Mouse (Mus musculus): ENCODE measurements at regions not wholly inside any gene's neighbourhood (a gene's known extent, or its start where the extent isn't known, plus 50 kb on each side); places are given as distances from the start of the nearest gene placed in this dataset.
"Not testable (repeated sequence)": the region's sequence is repeated elsewhere in the genome, so short reads cannot be mapped to it uniquely, and the experiment has no call there.

DNA sequence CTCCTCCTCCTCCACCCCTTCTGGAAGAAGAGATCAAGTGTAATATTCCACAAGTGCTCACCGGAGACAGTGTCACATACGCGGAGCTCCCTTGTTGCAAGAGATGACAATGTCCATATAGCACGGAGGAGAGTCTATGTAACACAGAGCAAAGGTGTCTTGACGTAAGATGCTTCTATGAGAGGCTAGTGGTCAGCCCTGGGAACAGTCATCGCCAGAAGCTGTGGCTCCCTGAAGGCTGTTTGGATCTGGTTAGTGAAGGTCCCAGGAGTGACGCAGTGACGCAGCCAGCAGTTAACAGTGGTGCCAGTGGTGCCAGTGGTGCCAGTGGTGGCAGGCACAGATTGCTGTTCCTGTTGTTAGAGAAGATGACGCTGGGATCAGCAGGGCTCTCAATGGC, 66.9 kb downstream of the Twistnb start:
- DNase-seq (ENCODE audit: low spot score in 2 of 2): no peak

DNA sequence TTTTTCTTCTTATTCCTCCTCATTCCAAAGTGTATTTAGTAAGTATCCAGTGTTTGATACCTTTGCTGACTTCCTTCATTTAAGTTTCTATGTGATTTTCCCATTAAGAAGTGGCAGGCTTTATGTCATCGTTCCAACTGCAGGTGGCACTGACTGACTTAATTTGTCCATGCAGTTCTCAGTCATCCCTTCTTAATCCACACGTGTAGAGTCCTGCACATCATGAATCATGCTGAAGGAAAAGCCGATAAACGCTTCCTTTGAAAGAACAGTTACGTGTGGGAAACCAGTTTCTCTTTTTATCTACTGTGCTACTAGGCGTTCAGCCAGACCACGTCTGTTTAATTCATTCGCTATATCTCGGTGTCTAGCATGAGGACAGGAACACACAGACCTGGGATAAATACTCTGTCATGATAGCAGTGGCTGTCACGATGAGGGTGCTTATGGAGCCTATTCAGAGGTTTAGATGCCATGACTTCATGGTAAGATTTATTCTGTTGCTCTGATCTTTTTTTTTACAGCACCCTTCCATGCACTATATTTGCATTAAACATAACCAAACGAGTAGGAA, 68.0 kb downstream of the Twistnb start:
- DNase-seq (ENCODE audit: low spot score in 2 of 2): no peak

DNA sequence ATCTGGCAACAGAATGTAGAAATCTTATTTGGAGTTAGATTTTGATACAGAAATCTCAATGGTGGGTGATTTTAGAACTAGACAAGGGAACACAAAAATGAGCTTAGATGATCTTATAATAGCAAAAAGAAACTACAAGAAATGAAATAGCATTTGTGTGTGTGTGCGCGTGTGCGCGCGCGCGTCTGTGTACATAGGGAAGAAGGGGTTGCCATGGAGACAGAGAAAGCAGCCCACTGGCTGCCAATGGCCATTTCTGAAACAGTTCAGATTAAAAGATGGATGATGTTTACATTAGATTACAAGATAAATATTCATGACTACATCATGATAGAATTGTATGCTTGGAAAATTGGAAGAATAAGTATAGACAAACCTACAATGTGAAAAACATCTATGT, 112.1 kb downstream of the Twistnb start:
- no peak for DNase-seq (ENCODE audit: low spot score in 2 of 2)

DNA sequence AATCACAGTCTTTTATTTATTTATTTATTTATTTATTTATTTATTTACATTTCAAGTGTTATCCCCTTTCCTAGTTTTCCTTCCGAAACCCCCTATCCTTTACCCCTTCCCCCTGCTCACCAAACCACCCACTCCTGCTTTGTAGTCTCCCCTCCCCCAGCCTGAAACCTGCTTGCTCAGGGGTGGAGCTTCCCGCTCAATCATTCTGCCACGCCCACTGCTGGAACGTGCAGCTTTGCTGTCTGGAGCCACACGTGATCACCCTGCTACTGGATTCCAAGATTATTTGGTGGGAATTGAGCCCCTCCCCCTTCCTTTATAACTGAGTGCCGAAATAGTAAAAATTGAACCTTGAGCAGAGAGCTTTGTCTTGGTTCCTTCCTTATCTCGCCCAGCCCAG, 122.2 kb downstream of the Twistnb start:
- not testable (repeated sequence) for DNase-seq (ENCODE audit: low spot score in 2 of 2)

DNA sequence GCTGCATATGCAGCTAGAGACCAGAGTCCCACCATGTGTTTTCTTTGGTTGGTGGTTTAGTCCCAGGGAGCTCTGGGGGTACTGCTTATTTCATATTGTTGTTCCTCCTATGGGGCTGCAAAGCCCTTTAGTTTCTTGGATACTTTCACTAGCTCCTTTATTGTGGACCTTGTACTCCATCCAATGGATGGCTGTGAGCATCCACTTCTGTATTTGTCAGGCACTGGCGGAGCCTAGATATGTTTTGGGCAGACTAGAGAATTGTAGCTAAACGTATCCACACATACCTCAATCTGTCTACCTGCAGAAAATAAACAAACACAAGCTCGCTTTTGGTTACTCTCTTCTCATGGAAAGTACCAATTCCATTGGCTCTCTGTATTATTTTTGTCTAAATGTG, 122.8 kb downstream of the Twistnb start:
- no peak for DNase-seq (ENCODE audit: low spot score in 2 of 2)

DNA sequence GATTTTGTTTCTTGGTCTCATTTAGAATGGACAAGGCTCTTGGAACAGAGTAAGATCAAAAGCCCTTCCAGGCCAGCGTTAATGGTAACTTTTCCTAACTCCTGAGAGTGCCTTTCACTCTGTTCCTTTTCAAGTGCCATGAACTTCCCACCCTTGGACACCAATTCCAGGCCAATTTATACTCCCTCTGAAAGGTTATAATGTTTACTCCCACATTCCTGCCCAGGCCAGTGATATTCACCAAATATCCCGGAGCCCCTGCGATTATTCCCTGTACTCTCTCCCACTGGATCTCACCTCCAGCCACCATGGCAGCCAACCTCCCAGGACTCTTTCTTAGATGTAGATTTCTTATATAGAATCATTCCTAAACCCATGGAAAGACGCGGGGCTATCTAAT, 123.2 kb downstream of the Twistnb start:
- no peak for DNase-seq (ENCODE audit: low spot score in 2 of 2)

DNA sequence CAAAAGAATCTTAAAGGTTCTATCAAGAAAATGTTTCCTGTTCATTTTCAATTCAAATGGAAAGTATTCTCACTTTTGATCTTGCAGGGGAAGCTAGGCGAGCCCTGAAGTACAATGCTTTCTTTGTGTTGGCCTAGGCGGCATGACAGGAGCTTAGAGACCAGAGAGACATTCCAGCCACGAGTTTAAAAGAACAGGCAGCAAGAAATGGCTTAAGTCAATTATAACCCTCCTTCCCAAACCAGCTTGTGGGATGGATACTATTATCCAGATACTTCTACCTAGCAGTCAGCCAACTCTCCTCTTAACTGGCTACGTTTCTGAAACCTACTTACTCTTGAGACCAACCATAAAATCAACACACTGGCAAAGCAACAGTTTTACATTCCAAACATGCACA, 124.3 kb downstream of the Twistnb start:
- no peak for DNase-seq (ENCODE audit: low spot score in 2 of 2)

DNA sequence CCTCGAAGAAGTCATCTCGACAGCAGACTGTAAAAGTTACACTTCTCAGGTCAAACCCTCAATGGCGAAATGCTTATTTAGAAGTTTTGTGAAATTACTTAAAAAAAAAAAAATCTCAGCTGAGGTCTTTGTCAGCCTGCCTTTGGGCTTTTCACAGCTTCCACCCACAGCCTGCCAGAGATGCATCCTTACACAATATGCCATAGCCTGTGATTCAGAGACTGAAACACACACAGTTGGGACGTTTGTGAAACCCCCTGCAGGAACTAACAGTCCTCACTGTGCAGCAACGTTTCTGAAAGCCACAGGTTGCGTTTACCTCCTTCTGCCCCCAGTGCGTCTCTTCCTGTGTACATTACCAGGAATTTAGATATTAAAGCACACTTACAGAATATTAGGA, 131.7 kb downstream of the Twistnb start:
- DNase-seq (ENCODE audit: low spot score in 2 of 2): no peak

DNA sequence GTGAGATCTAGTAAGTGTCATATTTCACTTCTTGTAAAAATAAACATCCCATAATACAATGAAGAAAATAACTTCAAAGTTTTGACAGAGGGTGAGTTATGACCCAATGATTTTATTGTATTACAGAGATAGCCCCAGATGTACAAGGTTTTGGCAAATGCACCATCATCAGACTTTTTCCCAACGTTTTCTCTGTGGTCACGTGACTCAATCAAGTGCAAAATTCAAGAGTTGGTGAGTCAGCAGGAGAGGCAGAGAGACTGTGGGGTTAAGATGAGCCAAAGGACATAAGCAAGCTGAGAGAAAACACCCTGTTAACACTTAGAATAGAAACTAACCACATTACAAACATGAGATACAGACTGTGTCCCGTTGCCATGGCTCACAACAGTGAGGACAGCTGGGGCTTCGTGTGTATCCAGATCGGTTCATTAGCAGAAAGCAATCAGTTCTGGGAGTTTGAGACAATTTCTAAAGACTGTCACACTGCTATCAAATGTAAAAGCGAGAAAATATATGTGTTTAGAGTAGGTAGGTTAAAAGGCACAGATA, 148.5 kb downstream of the Twistnb start:
- no peak for DNase-seq (ENCODE audit: low spot score in 2 of 2)

DNA sequence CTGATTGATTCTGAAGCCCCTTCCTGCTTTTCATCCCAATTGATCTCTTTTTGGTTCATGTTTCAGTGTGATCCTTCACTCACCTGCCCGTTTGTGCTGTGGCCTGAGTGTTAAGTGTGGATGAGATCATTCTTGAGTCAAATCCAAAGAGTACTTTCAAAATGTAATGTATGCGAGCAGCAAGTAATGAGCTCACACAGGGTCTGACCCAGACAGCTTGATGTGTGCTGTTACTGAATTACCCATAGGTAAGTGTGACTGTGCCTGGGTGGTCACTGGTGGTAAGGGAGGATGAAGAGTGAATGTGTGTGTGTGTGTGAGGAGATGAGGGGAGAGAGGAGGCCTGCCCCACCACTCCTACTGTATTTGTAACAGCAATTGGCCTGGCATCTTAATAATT, 151.4 kb downstream of the Twistnb start:
- DNase-seq (ENCODE audit: low spot score in 2 of 2): no peak

DNA sequence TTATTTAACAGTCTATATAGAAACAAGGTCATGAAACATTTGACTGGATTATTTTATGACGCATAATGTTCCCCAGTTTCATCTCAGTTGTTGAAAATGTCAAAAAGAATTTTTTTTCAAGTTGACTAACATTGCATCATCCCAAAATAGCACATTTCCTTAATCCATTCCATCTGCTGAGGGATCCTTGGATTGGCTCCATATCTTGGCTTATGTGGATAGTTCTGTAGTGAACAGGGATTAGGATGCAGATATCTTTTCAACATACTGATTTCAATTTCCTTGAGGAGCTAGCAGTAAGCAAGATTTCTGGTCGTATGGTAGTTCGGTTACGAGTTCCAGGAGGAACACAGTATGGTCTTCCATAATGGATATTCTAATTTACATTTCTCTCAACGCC, 161.6 kb downstream of the Twistnb start:
- DNase-seq (ENCODE audit: low spot score in 2 of 2): no peak

DNA sequence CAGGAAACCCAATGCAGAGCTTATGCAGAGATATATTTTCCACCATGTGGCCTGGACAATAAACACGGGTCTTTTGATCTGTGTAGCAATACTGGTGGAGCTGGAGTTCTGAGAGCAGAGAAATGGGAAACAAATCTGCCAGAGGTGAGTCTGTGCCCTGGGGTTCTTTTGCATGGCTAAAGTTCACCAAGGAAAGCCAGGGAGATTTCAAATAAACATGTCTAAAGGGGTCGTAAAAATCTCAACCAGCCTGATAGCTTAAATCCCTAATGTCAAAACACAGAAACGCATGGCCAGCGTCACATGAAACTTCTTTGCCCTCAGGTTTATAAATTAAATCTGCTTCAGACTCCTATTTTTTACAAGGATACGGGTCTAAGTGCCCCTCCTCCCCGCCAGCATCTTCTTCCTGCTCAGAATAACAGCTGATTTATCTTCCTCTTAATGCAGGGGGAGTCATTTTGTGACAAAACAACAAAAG, 163.0 kb downstream of the Twistnb start:
- DNase-seq (ENCODE audit: low spot score in 2 of 2): no peak

DNA sequence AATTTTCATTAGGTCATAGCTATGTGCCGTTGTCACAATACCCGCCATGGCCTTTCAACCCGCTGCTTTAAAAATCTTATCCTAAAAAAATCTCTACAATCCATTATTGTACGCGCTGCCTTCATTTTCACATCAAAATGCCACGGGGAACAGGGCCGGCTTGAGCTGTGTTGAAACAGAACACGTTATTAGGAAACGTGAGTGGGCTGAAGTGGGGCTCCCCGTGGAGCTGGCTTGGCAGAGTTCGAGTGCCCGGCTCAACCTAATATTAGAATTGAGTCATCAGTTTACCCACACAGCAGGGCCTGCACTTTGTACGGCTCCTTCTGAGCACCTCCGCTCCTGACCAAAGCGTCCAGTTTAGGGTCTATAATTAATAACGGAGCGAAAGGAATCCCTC, 163.5 kb downstream of the Twistnb start:
- no peak for DNase-seq (ENCODE audit: low spot score in 2 of 2)

DNA sequence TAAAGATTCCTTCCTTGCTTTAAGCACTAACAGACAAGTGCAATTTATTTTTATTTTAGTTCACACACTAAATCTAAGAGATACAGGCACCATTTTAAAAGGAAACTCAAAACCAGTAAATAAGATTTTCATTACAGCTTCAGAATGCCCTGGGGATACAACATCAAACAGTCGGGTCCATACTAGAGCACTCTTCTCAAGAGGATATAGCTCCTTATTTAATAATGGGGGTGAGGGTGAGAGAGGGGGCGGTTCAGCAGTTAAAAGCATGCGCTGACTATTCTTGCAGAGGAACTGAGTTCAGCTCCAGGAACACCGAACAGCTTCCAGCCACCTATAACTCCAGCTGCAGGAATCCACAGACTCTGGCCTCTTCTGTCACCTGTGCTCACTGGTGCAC, 164.2 kb downstream of the Twistnb start:
- no peak for DNase-seq (ENCODE audit: low spot score in 2 of 2)

DNA sequence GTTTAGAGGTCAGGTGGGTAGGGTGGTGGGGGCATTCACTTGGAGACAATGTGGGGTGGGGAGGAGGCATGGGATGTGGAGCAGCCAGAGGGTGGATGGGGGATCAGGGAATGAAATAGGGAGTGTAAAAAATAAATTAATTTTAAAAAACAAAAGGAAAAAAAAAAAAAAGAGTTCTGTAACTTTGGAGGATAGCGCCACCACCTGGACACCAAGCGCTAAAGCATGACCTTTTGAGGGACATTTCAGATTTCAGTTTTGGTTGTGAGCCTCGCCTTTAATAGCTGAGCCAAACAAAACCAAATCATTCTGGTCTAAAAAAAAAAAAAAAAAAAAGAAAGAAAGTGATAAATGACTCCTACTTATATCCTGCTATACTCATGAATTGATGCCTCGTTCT, 176.0 kb downstream of the Twistnb start:
- DNase-seq (ENCODE audit: low spot score in 2 of 2): no peak

DNA sequence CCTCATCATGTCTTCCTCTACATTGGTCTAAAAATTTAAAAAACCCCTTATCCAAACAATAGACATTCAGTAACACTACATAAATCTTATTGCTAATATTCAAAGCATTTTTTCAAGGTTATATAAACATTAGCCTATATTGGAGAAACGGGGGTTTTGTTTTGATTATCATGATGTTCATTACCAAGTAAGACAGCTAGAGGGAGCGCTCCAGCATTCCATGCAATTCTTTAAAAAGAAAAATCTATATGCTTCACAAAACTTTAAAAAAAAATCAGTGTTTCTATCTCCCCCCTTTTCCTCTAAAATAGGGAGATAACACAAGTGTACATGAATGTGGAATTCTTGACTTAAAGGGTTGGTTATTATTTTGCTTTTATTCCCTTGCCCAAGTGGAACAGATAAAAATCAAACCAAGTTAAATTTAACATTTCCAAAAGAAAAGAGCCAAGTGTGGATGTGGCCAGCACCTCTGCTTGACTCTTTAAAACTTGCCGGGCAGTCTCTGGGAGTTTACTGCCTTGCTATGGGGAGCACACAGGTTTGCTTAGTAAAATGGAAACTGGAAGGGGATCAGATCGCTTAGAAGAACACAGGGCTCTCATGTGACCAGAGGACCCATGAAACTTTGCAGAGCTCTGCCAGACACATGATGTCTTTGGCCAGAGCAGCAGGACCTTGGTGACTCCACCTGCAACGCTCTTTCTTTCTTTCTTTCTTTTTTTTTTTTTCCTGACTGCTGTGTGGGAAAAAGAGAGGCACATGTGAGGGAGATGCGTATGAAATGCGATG, 178.6 kb downstream of the Twistnb start:
- DNase-seq (ENCODE audit: low spot score in 2 of 2): no peak

DNA sequence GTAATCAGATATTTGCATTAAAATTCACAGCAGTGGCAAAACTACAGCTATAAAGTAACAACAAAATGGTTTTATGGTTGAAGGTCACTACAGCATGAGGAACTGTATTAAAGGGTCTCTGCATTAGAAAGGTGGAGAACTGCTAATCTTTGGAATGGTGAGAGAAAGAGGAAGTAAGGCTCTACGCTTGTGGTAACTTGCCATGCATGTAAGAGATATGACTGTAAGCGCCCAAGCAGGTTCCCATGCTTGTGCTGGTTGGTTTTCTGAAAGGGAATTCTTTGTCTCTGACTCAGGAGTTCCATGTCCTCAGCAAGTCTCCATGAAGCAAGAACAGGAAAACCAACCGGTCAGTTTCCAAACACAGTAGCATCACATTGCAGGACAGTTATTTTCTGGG, 182.9 kb downstream of the Twistnb start:
- no peak for DNase-seq (ENCODE audit: low spot score in 2 of 2)

DNA sequence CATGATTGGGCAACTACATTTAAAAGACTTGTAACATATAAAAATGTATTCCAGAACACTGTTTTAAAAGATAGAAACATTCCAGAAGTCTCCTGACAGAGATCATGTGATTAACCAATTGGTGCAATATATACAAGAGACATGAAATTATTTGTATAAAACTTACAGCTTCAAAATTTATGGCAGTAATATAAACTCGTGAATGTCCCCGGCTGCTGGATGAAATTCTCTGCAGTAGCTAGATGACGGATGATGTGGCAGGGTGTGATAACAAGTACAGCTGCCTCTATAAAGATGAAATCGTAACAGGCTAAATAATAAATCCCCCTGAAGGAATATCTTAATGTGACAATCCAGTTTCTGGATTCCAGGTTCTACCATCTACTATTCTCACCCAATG, 191.0 kb downstream of the Twistnb start:
- no peak for DNase-seq (ENCODE audit: low spot score in 2 of 2)

DNA sequence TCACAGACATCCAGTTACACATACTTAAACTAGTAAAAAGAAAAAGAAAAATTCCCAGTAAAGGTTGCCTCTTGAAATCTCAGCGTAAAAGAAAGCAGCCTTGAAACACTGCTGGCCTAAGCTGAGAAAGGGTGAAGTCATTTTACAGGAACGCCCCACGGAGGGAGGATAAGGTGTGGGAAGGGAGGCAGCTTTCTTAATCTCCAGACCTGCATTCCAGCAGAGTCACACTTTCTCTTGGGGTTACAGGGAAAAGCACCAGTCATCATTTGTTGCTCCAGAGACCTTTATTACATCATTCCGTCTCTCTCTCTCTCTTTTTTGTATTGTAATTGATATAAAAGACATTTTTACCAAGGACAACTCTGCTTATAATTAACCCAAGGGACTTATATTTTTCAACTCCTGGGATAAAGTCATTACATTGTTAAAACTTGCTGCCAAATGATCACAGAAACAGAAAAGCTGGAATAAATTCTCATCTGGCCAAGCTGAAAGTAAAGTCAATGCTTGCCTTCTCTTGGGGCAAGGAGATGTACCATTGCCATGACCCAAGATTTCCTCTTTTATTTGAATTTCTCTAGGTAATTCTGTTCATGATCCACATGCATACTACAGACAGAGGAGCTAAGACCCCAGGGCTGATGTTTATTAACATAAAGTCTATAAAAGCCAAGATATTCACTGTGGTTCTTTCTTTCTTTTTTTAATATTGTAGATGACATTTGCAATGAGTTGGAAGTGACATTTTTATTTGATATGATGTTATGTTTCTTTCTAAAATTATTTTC, 196.9 kb downstream of the Twistnb start:
- no peak for DNase-seq (ENCODE audit: low spot score in 2 of 2)

DNA sequence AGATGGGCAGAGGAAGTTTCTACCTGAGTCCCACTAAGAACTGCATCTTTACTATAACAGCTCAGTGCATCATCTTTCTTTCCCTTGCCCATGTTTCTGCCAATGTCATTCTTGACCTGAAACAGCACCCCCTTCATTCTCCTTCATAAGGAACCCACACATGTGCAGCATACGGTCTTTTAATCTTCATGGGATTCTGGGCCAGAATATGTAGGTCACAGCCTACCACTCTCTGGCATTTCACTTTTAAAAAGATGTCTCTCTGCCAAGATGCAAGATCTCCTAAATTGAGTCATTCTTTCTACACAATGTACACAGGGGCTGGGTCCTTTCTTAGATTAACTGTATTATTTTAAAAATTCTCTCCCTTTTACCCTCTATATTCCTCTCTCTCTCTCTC, 223.2 kb downstream of the Twistnb start:
- no peak for DNase-seq (ENCODE audit: low spot score in 2 of 2)

DNA sequence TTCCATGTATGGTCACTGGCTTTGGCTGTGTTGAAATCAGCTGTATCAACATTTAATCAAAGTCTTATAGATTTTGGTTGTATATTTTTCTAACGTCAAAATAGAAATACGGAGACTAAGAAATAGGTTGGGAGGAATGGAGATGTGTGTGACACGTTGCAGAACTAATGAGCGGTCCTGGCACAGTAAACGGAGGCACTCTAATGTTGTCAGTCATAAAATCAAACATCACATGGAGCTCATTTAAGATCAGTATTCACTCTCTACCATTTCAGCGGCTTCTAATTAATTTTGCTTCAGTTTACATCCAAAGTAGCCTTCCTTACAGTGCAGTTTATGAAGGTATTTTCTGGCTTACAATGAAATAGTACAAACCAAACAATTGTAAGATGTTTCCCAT, 246.1 kb downstream of the Twistnb start:
- DNase-seq (ENCODE audit: low spot score in 2 of 2): no peak

DNA sequence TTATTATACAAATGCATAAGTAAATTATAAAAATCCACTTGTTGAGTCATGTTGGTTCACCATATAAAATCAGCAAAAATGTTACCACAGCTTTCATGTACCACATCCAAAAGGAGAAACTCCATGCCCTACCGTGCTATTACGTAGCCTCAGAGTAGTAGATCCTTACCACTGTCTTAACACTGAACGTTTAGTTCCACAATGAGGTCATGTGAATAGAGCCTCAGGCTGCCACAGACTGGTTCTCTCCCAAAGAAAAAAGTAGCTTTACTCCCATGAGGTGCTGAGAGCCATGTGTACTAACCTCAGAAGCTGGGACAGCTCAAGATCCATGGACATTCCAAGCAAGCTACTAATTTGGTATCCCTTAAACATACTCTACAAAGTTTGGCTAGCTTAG, 235.4 kb upstream of the Ferd3l start:
- DNase-seq (ENCODE audit: low spot score in 2 of 2): no peak
